9 mouse cellular contexts compared by ENCODE assay signal in genomic region chr2:181866931-181867330, GRCm38 (mm10). TPM values are rescaled to one million over a fixed set of nuclear protein-coding genes. Genes with fewer than 3 reads are reported as not detected.
DNase-seq lines count a peak whose midpoint lies in the region; ATAC-seq lines count a peak whose summit lies in the region.
"Had no signal": no experiment of that assay in that cellular context is flagged by ENCODE, and none has a peak within 500 bp of the region (broad histone marks: within the 10 kb centered on the region; RNA-seq: fewer than 3 reads in every experiment).

No protein-coding gene starts in this region.

- no peak overlapping the region for H3K9ac ChIP-seq in heart, embryonic 12.5 days
- no peak overlapping the region for H3K9ac ChIP-seq in neural tube, embryonic 11.5 days (ENCODE audit: low read length)
- H3K9ac ChIP-seq: lung, embryonic 15.5 days had no signal

- H3K36me3 ChIP-seq in heart, embryonic 12.5 days = peaks cover 21% of the 10 kb centered on the region
- H3K36me3 ChIP-seq in neural tube, embryonic 11.5 days (ENCODE audit: control insufficient read depth, insufficient read depth, low read length) = peaks cover 7% of the 10 kb centered on the region

- H3K27ac ChIP-seq in heart, embryonic 12.5 days (ENCODE audit: poor library complexity, severe bottlenecking) = no peak overlapping the region
- H3K27ac ChIP-seq in neural tube, embryonic 11.5 days (ENCODE audit: low read depth, low read length) = no peak overlapping the region
- H3K27ac ChIP-seq: lung, embryonic 15.5 days had no signal

- no peaks in the 10 kb centered on the region for H3K27me3 ChIP-seq in heart, embryonic 12.5 days (replicated peaks)
- H3K27me3 ChIP-seq in neural tube, embryonic 11.5 days (ENCODE audit: control insufficient read depth, insufficient read depth, low read length) = no peaks in the 10 kb centered on the region
- H3K27me3 ChIP-seq: lung, embryonic 15.5 days had no signal

- no peak overlapping the region for H3K4me3 ChIP-seq in heart, embryonic 12.5 days
- H3K4me3 ChIP-seq in neural tube, embryonic 11.5 days (ENCODE audit: low read depth, low read length) = no peak overlapping the region
- H3K4me3 ChIP-seq: lung, embryonic 15.5 days had no signal

- no peak for ATAC-seq in heart, embryonic 12.5 days (ENCODE audit: insufficient number of reproducible peaks, low FRiP score)
- peak; percentile 34; the same call in 1 of the 2 replicates for ATAC-seq in granulocyte monocyte progenitor cell, adult 5-6 weeks (replicated peaks; ENCODE audit: poor library complexity, severe bottlenecking)
- no peak for ATAC-seq in neural tube, embryonic 11.5 days (ENCODE audit: insufficient read depth, low FRiP score, low TSS enrichment)

- no peaks in the 10 kb centered on the region for H3K9me3 ChIP-seq in heart, embryonic 12.5 days (replicated peaks)
- H3K9me3 ChIP-seq in neural tube, embryonic 11.5 days (ENCODE audit: control insufficient read depth, low read length) = no peaks in the 10 kb centered on the region
- H3K9me3 ChIP-seq: lung, embryonic 15.5 days had no signal

- H3K4me1 ChIP-seq in heart, embryonic 12.5 days (replicated peaks) = peaks cover 15% of the 10 kb centered on the region
- peaks cover 6% of the 10 kb centered on the region for H3K4me1 ChIP-seq in neural tube, embryonic 11.5 days (ENCODE audit: control insufficient read depth, insufficient read depth, low read length)

- 59% methylated on average over 5 of the region's 5 CpGs for WGBS in heart, embryonic 12.5 days
- 62% methylated on average over 5 of the region's 5 CpGs for WGBS in neural tube, embryonic 11.5 days

- no peak overlapping the region for H3K4me2 ChIP-seq in heart, embryonic 12.5 days
- H3K4me2 ChIP-seq in neural tube, embryonic 11.5 days (ENCODE audit: low read depth) = no peak overlapping the region
- H3K4me2 ChIP-seq: lung, embryonic 15.5 days had no signal

- peak; percentile 89 for DNase-seq in heart, adult 11 months
- peak; percentile 34 for DNase-seq in MEL-GATA-1-ER (ENCODE audit: extremely low read depth, low read depth)
- peak; percentile 71 for DNase-seq in cerebellum, adult 9-11 months
- peak; percentile 56 for DNase-seq in left cerebral cortex, adult 11 months (ENCODE audit: low spot score)
- peak; percentile 57 for DNase-seq in neural tube, embryonic 11.5 days (ENCODE audit: low spot score)
- peak; percentile 60 for DNase-seq in thymus, postnatal 0 days (ENCODE audit: low spot score)

RNA-seq across cellular contexts. Expression of gene Polr3k, which starts 2.8 kb away (rescaled TPM):
- polyA plus RNA-seq in heart, embryonic 12.5 days (2016; fragmentation: Nextera tagmentation; extraction: Ambion mirVana) = 52.3 and 53.3 TPM in 2 replicates
- total RNA-seq in granulocyte monocyte progenitor cell, adult 5-6 weeks (2014; fragmentation: Nextera tagmentation) = 27.7 and 31.2 TPM in 2 replicates
- 21.8 and 31.1 TPM in 2 replicates for total RNA-seq in granulocyte monocyte progenitor cell, adult 5-6 weeks (2017)
- 91.3 and 101 TPM in 2 replicates for polyA plus RNA-seq in neural tube, embryonic 11.5 days (2014; fragmentation: Nextera tagmentation; extraction: Ambion mirVana)
- 79.6 and 86.3 TPM in 2 replicates for polyA plus RNA-seq in thymus, postnatal 0 days (2015; fragmentation: Nextera tagmentation; extraction: Ambion mirVana)

RNA-seq across cellular contexts. Expression of gene Pcmtd2, which starts 29.3 kb away (rescaled TPM):
- 32.1 and 32.9 TPM in 2 replicates for polyA plus RNA-seq in heart, embryonic 12.5 days (2016; fragmentation: Nextera tagmentation; extraction: Ambion mirVana)
- total RNA-seq in granulocyte monocyte progenitor cell, adult 5-6 weeks (2014; fragmentation: Nextera tagmentation) = 14.4 and 20.2 TPM in 2 replicates
- total RNA-seq in granulocyte monocyte progenitor cell, adult 5-6 weeks (2017) = 15.9 and 18.3 TPM in 2 replicates
- polyA plus RNA-seq in neural tube, embryonic 11.5 days (2014; fragmentation: Nextera tagmentation; extraction: Ambion mirVana) = 31.9 and 33.1 TPM in 2 replicates
- 42.0 and 52.9 TPM in 2 replicates for polyA plus RNA-seq in thymus, postnatal 0 days (2015; fragmentation: Nextera tagmentation; extraction: Ambion mirVana)

Comparison
In these comparisons a context has a peak if more than half of its experiments do, and no peak if none do; other contexts are left out.
1. DNase-seq: peak in every context shown above with its lines; median percentile 89 in heart, adult 11 months; 71 in cerebellum, adult 9-11 months; 60 in thymus, postnatal 0 days; 57 in neural tube, embryonic 11.5 days; 56 in left cerebral cortex, adult 11 months; 34 in MEL-GATA-1-ER.